Mouse (Mus musculus) neural tube, embryonic 11.5 days (tissue): ENCODE data around the gene Sfr1. TPM values are rescaled to one million over a fixed set of nuclear protein-coding genes. Genes with fewer than 3 reads are reported as not detected.

Experiments used
- ATAC-seq: fragments of 200-750 bp; cut with Nextera tagmentation; 2 replicates; pipeline ENCODE4 v1.8.0; 2017; ENCODE audit warnings: moderate number of reproducible peaks, mild to moderate bottlenecking, moderate TSS enrichment, moderate library complexity; ENCODE audit not compliant: insufficient read depth, low FRiP score, low TSS enrichment
- DNase-seq: peaks from one replicate; pipeline ENCODE4 v3.0.0-alpha.2; 2015; ENCODE audit warnings: low spot score
- H3K27ac ChIP-seq: fragments of 300-500 bp; sonication (generic); 2 replicates; pipeline ENCODE4 v1.5.1; 2014; ENCODE audit warnings: low read depth, mild to moderate bottlenecking, low read length
- H3K27me3 ChIP-seq: fragments of 300-500 bp; sonication (generic); 2 replicates; pipeline ENCODE4 v1.6.1; 2014; ENCODE audit warnings: mild to moderate bottlenecking, low read length, mixed read lengths; ENCODE audit not compliant: control insufficient read depth, insufficient read depth
- H3K36me3 ChIP-seq: fragments of 300-500 bp; sonication (generic); 2 replicates; pipeline ENCODE4 v1.6.1; 2014; ENCODE audit warnings: mild to moderate bottlenecking, low read length, moderate library complexity, mixed read lengths; ENCODE audit not compliant: control insufficient read depth, insufficient read depth
- H3K4me1 ChIP-seq: fragments of 300-500 bp; sonication (generic); 2 replicates; pipeline ENCODE4 v1.6.1; 2014; ENCODE audit warnings: low read length, mixed read lengths; ENCODE audit not compliant: control insufficient read depth, insufficient read depth
- H3K4me2 ChIP-seq: fragments of 300-500 bp; sonication (generic); 2 replicates; pipeline ENCODE4 v1.6.1; 2014; ENCODE audit warnings: low read depth, mild to moderate bottlenecking, moderate library complexity
- H3K4me3 ChIP-seq: fragments of 300-500 bp; sonication (generic); 2 replicates; pipeline ENCODE4 v1.5.1; 2014; ENCODE audit warnings: low read depth, low read length
- H3K9ac ChIP-seq: fragments of 300-500 bp; sonication (generic); 2 replicates; pipeline ENCODE4 v1.6.1; 2014; ENCODE audit warnings: mild to moderate bottlenecking, low read length
- H3K9me3 ChIP-seq: fragments of 300-500 bp; sonication (generic); 2 replicates; pipeline ENCODE4 v1.6.1; 2016; ENCODE audit warnings: low read length; ENCODE audit not compliant: control insufficient read depth
- WGBS: fragments of 180-500 bp; shearing (Covaris S2); extraction: QIAGEN DNeasy Blood & Tissue Kit; methylation state at CpG from one replicate; pipeline ENCODE4 v1.1.7; 2014; 5-methylcytosine and 5-hydroxymethylcytosine counted together
- microRNA-seq: library from miRNA; unstranded; fragments of <30 nt; microRNA quantifications from one replicate; pipeline ENCODE4, GENCODE M21; 2016
- polyA plus RNA-seq: library from polyadenylated mRNA; unstranded; fragments of >200 nt; fragmentation: Nextera tagmentation; extraction: Ambion mirVana; gene quantifications from 2 replicates; pipeline ENCODE4 v1.2.1, GENCODE M21; 2014

The Sfr1 gene
- polyA plus RNA-seq, 1 experiment from 2014 or later = 295 TPM

- Histone ChIP-seq H3K36me3 (no peaks in the 10 kb centered on the region), H3K4me3 (no peak overlapping the region), H3K4me2 (no peak overlapping the region), H3K9me3 (no peaks in the 10 kb centered on the region), H3K27me3 (no peaks in the 10 kb centered on the region), H3K27ac (no peak overlapping the region), H3K9ac (no peak overlapping the region), H3K4me1 (no peaks in the 10 kb centered on the region)
- ATAC-seq (no peak), DNase-seq (no peak)
- WGBS = 80% methylated on average over 6 of the region's 6 CpGs
Measured at GRCm38 (mm10) chr19:47777847-47778246, 46.4 kb downstream of the Sfr1 start.

GRCm38 (mm10) chr19:47780145-47780544 lies 48.7 kb downstream of the Sfr1 start:
- no peak overlapping the region for H3K9ac ChIP-seq
- ATAC-seq (no peak), DNase-seq (no peak)
- H3K27ac ChIP-seq = no peak overlapping the region
- H3K4me2 ChIP-seq = no peak overlapping the region
- no peaks in the 10 kb centered on the region for H3K9me3 ChIP-seq
- H3K27me3 ChIP-seq = no peaks in the 10 kb centered on the region
- H3K4me1 ChIP-seq = no peaks in the 10 kb centered on the region
- 96% methylated on average over 7 of the region's 7 CpGs for WGBS
- no peaks in the 10 kb centered on the region for H3K36me3 ChIP-seq
- H3K4me3 ChIP-seq = no peak overlapping the region

GRCm38 (mm10) chr19:47780972-47781371 lies 49.5 kb downstream of the Sfr1 start:
- Histone ChIP-seq H3K27me3 (no peaks in the 10 kb centered on the region), H3K27ac (no peak overlapping the region), H3K4me2 (no peak overlapping the region), H3K9me3 (no peaks in the 10 kb centered on the region), H3K4me3 (no peak overlapping the region), H3K9ac (no peak overlapping the region), H3K4me1 (no peaks in the 10 kb centered on the region), H3K36me3 (no peaks in the 10 kb centered on the region)
- DNase-seq (no peak), ATAC-seq (no peak)
- WGBS = 80% methylated on average over 11 of the region's 11 CpGs

- no peak for ATAC-seq
- H3K4me3 ChIP-seq = no peak overlapping the region
- H3K4me1 ChIP-seq = no peaks in the 10 kb centered on the region
- H3K36me3 ChIP-seq = no peaks in the 10 kb centered on the region
- no peak overlapping the region for H3K9ac ChIP-seq
- no peak overlapping the region for H3K27ac ChIP-seq
- H3K4me2 ChIP-seq = no peak overlapping the region
- DNase-seq = no peak
- no peaks in the 10 kb centered on the region for H3K27me3 ChIP-seq
- WGBS = 94% methylated on average over 6 of the region's 6 CpGs
- H3K9me3 ChIP-seq = no peaks in the 10 kb centered on the region
Measured at GRCm38 (mm10) chr19:47783898-47784297, 52.4 kb downstream of the Sfr1 start.

Small RNA genes lying within 50 kb of the gene (microRNA-seq; reads per million reads assigned to microRNA genes)
- gene Mir8090 = not detected

Other genes with a start within 250 kb of the Sfr1 start
- gene Stn1, start 194.2 kb upstream of the Sfr1 start, polyA plus RNA-seq = 54.8 and 56.7 TPM in 2 replicates
- gene Slk, start 152.0 kb upstream of the Sfr1 start, polyA plus RNA-seq = 13.3 and 13.8 TPM in 2 replicates
- 0.25 and 0.64 TPM in 2 replicates for gene Col17a1, start 39.6 kb upstream of the Sfr1 start, polyA plus RNA-seq
- 130 and 136 TPM in 2 replicates for gene Gsto1, start 123.3 kb downstream of the Sfr1 start, polyA plus RNA-seq
- 0.99 and 1.3 TPM in 2 replicates for gene Gsto2, start 133.9 kb downstream of the Sfr1 start, polyA plus RNA-seq
- 0.09 and 0.19 TPM in 2 replicates for gene Cfap43, start 187.6 kb downstream of the Sfr1 start, polyA plus RNA-seq
- 15.4 and 15.8 TPM in 2 replicates for gene Itprip, start 187.6 kb downstream of the Sfr1 start, polyA plus RNA-seq
- gene Cfap58, start 206.0 kb downstream of the Sfr1 start, polyA plus RNA-seq = 0.11 TPM in 2 replicates